Mouse (Mus musculus) bone marrow, adult 2 months (tissue): Measurements from ENCODE around the gene Scd4.

Experiments used
- CTCF ChIP-seq: fragments of 200-500 bp; IDR thresholded peaks from 2 replicates; pipeline ENCODE4 v1.5.1; 2011; ENCODE audit warnings: low read length, control low read depth; ENCODE audit not compliant: control insufficient read depth, insufficient read depth
- POLR2A ChIP-seq: fragments of 200-500 bp; IDR thresholded peaks from 2 replicates; pipeline ENCODE4 v1.6.1; 2011; ENCODE audit warnings: low read depth, mild to moderate bottlenecking, control low read depth, low read length, borderline replicate concordance; ENCODE audit not compliant: control insufficient read depth

DNA sequence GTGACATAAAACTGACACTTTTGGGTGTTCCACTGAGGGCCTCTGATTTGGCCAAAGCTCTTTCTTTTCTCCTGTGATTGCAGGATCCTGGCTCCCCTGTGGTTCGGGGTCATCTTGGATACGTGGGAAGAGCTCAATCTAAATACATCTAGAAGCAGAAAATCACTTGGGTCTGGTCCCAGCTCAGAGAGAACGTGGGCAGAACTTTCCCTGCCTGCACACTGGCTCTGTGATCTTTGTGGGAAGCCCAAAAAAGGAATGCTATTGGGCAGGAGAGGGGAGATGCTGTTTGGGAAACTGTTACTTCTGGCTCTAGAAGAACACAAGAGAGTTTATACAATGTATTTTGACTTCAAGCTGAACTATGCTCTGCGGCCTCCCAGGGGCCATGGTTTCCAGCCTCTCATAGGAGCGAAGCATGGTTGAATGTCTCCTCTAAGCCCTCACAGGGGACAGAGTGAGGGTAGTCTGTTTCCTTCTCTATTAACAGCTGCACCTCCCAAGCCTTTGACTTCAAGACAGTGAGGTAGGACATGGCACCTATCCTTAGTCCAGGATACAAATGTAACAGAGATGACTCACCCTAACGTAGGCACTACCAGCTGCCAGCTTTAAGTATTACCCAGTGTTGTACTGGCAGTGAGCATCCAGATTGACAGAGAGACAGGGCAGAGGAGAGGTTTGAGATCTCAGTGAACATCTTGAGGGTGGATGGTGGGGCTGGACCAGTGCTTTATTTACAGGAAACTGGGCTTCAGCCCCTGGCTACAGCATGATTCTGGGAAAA lies 3.2 kb downstream of the Scd4 start:
- TF ChIP-seq CTCF = no peak
- TF ChIP-seq POLR2A = no peak
